Mouse (Mus musculus) kidney, adult 2 months (tissue): ENCODE measurements around the gene Spaca7. TPM values are rescaled to one million over a fixed set of nuclear protein-coding genes. Genes with fewer than 3 reads are reported as not detected.
"Not testable (repeated sequence)": the region's sequence is repeated elsewhere in the genome, so short reads cannot be mapped to it uniquely, and the experiment has no call there.

Source experiments
- DNase-seq: peaks from one replicate; pipeline ENCODE4 v3.0.0; 2021
- H3K27ac ChIP-seq: fragments of 200-500 bp; 2 replicates; pipeline ENCODE4 v1.5.1; 2012; ENCODE audit warnings: low read depth, low read length, control low read depth, inconsistent platforms; ENCODE audit not compliant: insufficient read depth
- H3K27me3 ChIP-seq: fragments of 200-500 bp; replicated peaks from 2 replicates; pipeline ENCODE4 v1.6.1; 2012; ENCODE audit warnings: mild to moderate bottlenecking, moderate library complexity, low read length, inconsistent platforms; ENCODE audit not compliant: control insufficient read depth, insufficient read depth
- H3K36me3 ChIP-seq: fragments of 200-500 bp; 2 replicates; pipeline ENCODE4 v1.6.1; 2012; ENCODE audit warnings: mild to moderate bottlenecking, moderate library complexity, low read length, inconsistent platforms; ENCODE audit not compliant: control insufficient read depth, insufficient read depth
- H3K4me1 ChIP-seq: fragments of 200-500 bp; 2 replicates; pipeline ENCODE4 v1.6.1; 2011; ENCODE audit warnings: low read length; ENCODE audit not compliant: control insufficient read depth, insufficient read depth
- H3K4me3 ChIP-seq: fragments of 200-500 bp; 2 replicates; pipeline ENCODE4 v1.5.1; 2011; ENCODE audit warnings: mild to moderate bottlenecking, low read depth, low read length, control low read depth; ENCODE audit not compliant: insufficient read depth
- CTCF ChIP-seq: fragments of 200-500 bp; conservative IDR thresholded peaks from 2 replicates; pipeline ENCODE4 v1.5.1; 2011; ENCODE audit warnings: low read depth, mild to moderate bottlenecking, control low read depth, low read length, moderate library complexity, mixed read lengths; ENCODE audit not compliant: insufficient read depth, insufficient read length
- POLR2A ChIP-seq: fragments of 200-500 bp; IDR thresholded peaks from one replicate; pipeline ENCODE4 v1.6.1; 2011; ENCODE audit warnings: low read depth, low read length, control low read depth
- WGBS: fragments of 180-500 bp; shearing (Covaris S2); methylation state at CpG from one replicate; pipeline ENCODE4 v1.1.7; 2018; 5-methylcytosine and 5-hydroxymethylcytosine counted together
- polyA plus RNA-seq: library from polyadenylated mRNA; depleted of rRNA; stranded (reverse); fragments of >200 nt; gene quantifications from 2 replicates; pipeline ENCODE4 v1.2.3, GENCODE M21; 2012

Gene Spaca7
- polyA plus RNA-seq, 1 experiment = 0.19 TPM

GRCm38 (mm10) chr8:12576003-12576402 lies 3.2 kb downstream of the Spaca7 start:
- 54% methylated on average over 5 of the region's 5 CpGs for WGBS
- Histone ChIP-seq H3K36me3 (no peaks in the 10 kb centered on the region), H3K4me1 (peaks cover 4% of the 10 kb centered on the region; the same call in 1 of the 2 replicates), H3K4me3 (no peak overlapping the region), H3K27ac (no peak overlapping the region), H3K27me3 (no peaks in the 10 kb centered on the region)
- no peak for TF ChIP-seq POLR2A
- TF ChIP-seq CTCF = no peak
- no peak for DNase-seq

- Histone ChIP-seq H3K27me3 (no peaks in the 10 kb centered on the region), H3K4me1 (peaks cover 4% of the 10 kb centered on the region; the same call in 1 of the 2 replicates), H3K36me3 (no peaks in the 10 kb centered on the region), H3K27ac (no peak overlapping the region), H3K4me3 (no peak overlapping the region)
- peak; percentile 60 for DNase-seq
- TF ChIP-seq CTCF (no peak), POLR2A (no peak)
- 37% methylated on average over 6 of the region's 6 CpGs for WGBS
These were observed 3.9 kb downstream of the Spaca7 start for GRCm38 (mm10) chr8:12576739-12577138.

GRCm38 (mm10) chr8:12579339-12579999 lies 6.6 kb downstream of the Spaca7 start:
- not testable (repeated sequence) for H3K4me1 ChIP-seq, H3K27me3 ChIP-seq, H3K36me3 ChIP-seq, H3K27ac ChIP-seq, DNase-seq, H3K4me3 ChIP-seq
- WGBS = 82% methylated on average over 19 of the region's 19 CpGs

- Histone ChIP-seq H3K4me1 (no peaks in the 10 kb centered on the region), H3K36me3 (no peaks in the 10 kb centered on the region), H3K27ac (no peak overlapping the region), H3K4me3 (no peak overlapping the region), H3K27me3 (no peaks in the 10 kb centered on the region)
- WGBS = 88% methylated on average over 5 of the region's 5 CpGs
- TF ChIP-seq CTCF = no peak
- no peak for TF ChIP-seq POLR2A
- DNase-seq = no peak
These were observed 11.0 kb downstream of the Spaca7 start for GRCm38 (mm10) chr8:12583785-12584184.

GRCm38 (mm10) chr8:12607223-12607622 lies 34.4 kb downstream of the Spaca7 start:
- H3K4me3 ChIP-seq = no peak overlapping the region
- DNase-seq = peak; percentile 85
- no peaks in the 10 kb centered on the region for H3K27me3 ChIP-seq
- H3K36me3 ChIP-seq = no peaks in the 10 kb centered on the region
- WGBS = 17% methylated on average over 6 of the region's 6 CpGs
- TF ChIP-seq POLR2A (no peak), CTCF (peak; percentile 98)
- no peaks in the 10 kb centered on the region for H3K4me1 ChIP-seq
- no peak overlapping the region for H3K27ac ChIP-seq

- 71% methylated on average over 10 of the region's 10 CpGs for WGBS
- no peak overlapping the region for H3K27ac ChIP-seq
- H3K4me1 ChIP-seq = no peaks in the 10 kb centered on the region
- no peaks in the 10 kb centered on the region for H3K36me3 ChIP-seq
- H3K4me3 ChIP-seq = no peak overlapping the region
- no peak for TF ChIP-seq POLR2A
- no peak for TF ChIP-seq CTCF
- no peak for DNase-seq
- H3K27me3 ChIP-seq = no peaks in the 10 kb centered on the region
These were observed 36.0 kb downstream of the Spaca7 start for GRCm38 (mm10) chr8:12608810-12609209.

- H3K27me3 ChIP-seq = no peaks in the 10 kb centered on the region
- TF ChIP-seq CTCF = no peak
- no peak for TF ChIP-seq POLR2A
- no peak overlapping the region for H3K4me3 ChIP-seq
- no peaks in the 10 kb centered on the region for H3K4me1 ChIP-seq
- H3K36me3 ChIP-seq = no peaks in the 10 kb centered on the region
- 44% methylated on average over 12 of the region's 12 CpGs for WGBS
- DNase-seq = no peak
- no peak overlapping the region for H3K27ac ChIP-seq
These were observed 37.1 kb downstream of the Spaca7 start for GRCm38 (mm10) chr8:12609752-12610449.
